Mouse (Mus musculus): ENCODE measurements around the gene Afmid. TPM values are rescaled to one million over a fixed set of nuclear protein-coding genes. Genes with fewer than 3 reads are reported as not detected.
"Not testable (repeated sequence)": the region's sequence is repeated elsewhere in the genome, so short reads cannot be mapped to it uniquely, and the experiment has no call there.

Gene Afmid
- polyA plus RNA-seq, 1 experiment from 2014 or later, result 7.1 TPM

DNA sequence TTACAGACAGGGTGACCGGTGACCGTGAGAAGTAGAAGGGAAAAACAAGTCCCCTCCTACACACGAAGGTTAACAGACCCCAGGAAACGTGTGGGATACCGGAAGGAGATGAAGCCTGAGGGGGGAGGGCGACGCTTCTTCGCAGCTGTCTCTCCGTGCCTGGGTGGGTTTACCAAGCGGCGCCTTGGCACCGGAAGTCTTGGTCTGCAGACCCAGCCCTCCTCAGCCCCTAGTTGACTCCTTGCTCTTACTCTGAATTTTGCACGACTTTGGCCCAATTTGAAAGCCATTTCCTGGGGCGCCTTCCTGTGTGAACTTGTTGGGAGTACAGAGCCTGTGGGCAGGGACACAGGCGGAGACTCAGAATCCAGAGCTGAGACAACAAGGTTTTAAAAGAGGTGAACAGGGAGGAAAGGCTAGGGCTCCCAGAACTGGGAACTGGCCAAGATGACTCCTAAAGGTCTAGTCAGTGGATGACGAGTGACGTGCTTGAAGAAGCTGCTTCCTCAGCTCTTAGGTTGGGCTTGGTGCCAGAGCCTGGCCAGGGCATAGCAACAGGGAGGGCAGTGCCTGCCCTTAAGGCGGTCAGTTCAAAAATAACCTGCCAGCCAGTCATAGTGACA lies 44.4 kb upstream of the Afmid start:
- DNase-seq (ENCODE audit: low spot score) (no peak), ATAC-seq (ENCODE audit: low FRiP score) (no peak)
- Histone ChIP-seq H3K27me3 (ENCODE audit: control insufficient read depth, insufficient read depth, low read length) (peaks cover 38% of the 10 kb centered on the region), H3K36me3 (replicated peaks; ENCODE audit: control insufficient read depth, insufficient read depth) (no peaks in the 10 kb centered on the region), H3K4me2 (replicated peaks) (peak overlapping the region; percentile 54), H3K9me3 (ENCODE audit: control insufficient read depth, low read length) (no peaks in the 10 kb centered on the region), H3K27ac (peak overlapping the region; percentile 12; the same call in 1 of the 2 replicates), H3K4me1 (replicated peaks; ENCODE audit: control insufficient read depth, insufficient read depth, low read length) (peaks cover 27% of the 10 kb centered on the region), H3K9ac (no peak overlapping the region), H3K4me3 (replicated peaks; ENCODE audit: low read length) (peak overlapping the region; percentile 24; the same call in 1 of the 2 replicates)
- WGBS, result 29% methylated on average over 18 of the region's 18 CpGs

DNA sequence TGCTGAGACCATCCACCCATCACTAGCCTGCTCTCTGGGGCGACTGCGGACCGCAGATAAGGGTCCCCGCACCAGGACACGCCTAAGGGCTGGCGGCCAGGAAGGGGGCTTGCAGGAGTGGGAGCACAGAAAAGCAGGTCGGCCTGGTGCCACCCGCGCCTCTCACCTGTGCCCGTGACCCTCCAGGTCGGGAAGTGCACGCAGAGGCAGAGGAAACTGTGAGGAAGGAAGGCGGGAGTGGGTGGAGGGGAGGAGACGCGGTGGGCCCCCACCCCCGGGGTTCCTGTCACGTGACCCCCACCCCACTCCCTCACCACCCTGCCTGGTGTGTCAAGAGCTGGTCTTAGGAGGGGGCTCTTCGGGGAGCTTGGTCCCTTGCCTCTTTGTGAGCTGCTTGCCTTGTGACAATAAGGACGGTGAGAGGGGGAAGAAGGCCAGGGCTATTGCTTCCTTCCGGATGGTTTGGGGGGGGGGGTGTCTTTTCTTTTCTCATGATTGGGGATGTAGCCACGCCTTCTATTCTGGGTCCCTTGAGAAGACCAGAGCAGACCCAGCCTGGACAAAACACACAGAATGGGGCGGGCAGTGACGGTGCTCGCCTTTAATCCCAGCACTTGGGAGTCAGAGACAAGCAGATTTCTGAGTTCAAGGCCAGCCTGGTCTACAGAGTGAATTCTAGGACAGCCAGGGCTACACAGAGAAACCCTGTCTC lies 43.6 kb upstream of the Afmid start, which contains the start of the genes Tmc8 and Tmc6:
Gene Tmc8, plus strand, starts transcription at position 84 of the 712 bp plus-strand sequence.
Gene Tmc6, minus strand, starts transcription at position 206 of the 712 bp plus-strand sequence.
- Histone ChIP-seq H3K4me1 (replicated peaks; ENCODE audit: control insufficient read depth, insufficient read depth, low read length) (peaks cover 27% of the 10 kb centered on the region), H3K9ac (peak within 1 kb of the TSS; percentile 24), H3K9me3 (ENCODE audit: control insufficient read depth, low read length) (no peaks in the 10 kb centered on the region), H3K36me3 (replicated peaks; ENCODE audit: control insufficient read depth, insufficient read depth) (no peaks in the 10 kb centered on the region), H3K4me3 (replicated peaks; ENCODE audit: low read length) (peak within 1 kb of the TSS; percentile 24), H3K27ac (peak within 1 kb of the TSS; percentile 12; the same call in 1 of the 2 replicates), H3K27me3 (ENCODE audit: control insufficient read depth, insufficient read depth, low read length) (peaks cover 38% of the 10 kb centered on the region), H3K4me2 (replicated peaks) (peak within 1 kb of the TSS; percentile 54)
- no peak for DNase-seq (ENCODE audit: low spot score)
- ATAC-seq (ENCODE audit: low FRiP score), result no peak
- WGBS, result 42% methylated on average over 24 of the region's 24 CpGs

DNA sequence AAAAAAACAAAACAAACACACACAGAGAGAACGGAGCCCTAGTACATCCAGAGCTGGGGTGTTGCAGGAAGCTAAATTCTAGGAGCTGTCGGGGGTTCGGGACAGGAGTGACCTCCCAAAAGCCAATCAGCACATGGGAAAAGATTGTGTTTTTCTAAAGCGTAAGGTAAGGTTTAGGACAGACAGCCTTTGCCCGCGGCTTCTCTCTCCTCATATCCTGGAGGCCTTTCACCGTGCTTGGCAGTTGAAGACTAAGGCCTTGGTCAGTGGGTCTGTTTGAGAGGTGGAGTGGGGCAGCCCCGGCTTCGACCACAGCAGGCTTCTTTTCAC lies 43.1 kb upstream of the Afmid start:
- H3K4me1 ChIP-seq (replicated peaks; ENCODE audit: control insufficient read depth, insufficient read depth, low read length), result peaks cover 27% of the 10 kb centered on the region
- 59% methylated on average over 9 of the region's 9 CpGs for WGBS

DNA sequence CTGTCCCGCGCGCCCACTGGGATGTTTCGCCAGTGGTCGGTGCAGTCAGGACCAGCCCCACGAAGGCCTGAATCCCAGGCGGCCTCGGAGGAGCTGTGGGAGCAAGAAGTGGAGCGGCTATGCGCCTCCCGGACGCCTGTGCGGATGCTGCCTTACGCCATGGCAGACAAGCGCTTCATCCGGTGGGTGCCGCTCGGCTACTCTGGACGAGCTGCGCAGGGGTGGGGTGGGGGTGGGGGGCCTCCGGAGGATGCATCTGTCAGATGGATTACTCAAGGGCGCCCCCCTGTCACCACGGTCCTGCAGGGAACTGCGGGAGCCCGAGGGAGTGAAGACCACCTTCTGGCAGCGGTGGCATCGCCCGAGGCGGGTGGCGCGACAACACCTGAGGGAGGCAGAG lies 42.6 kb upstream of the Afmid start:
- peaks cover 38% of the 10 kb centered on the region for H3K27me3 ChIP-seq (ENCODE audit: control insufficient read depth, insufficient read depth, low read length)
- ATAC-seq (ENCODE audit: low FRiP score) (no peak), DNase-seq (ENCODE audit: low spot score) (peak; percentile 64)
- H3K9ac ChIP-seq, result peak overlapping the region; percentile 24
- no peaks in the 10 kb centered on the region for H3K9me3 ChIP-seq (ENCODE audit: control insufficient read depth, low read length)
- 6% methylated on average over 28 of the region's 31 CpGs for WGBS
- H3K36me3 ChIP-seq (replicated peaks; ENCODE audit: control insufficient read depth, insufficient read depth), result no peaks in the 10 kb centered on the region
- peak overlapping the region; percentile 19 for H3K4me3 ChIP-seq (replicated peaks; ENCODE audit: low read length)
- H3K4me1 ChIP-seq (replicated peaks; ENCODE audit: control insufficient read depth, insufficient read depth, low read length), result peaks cover 27% of the 10 kb centered on the region
- H3K4me2 ChIP-seq (replicated peaks), result peak overlapping the region; percentile 51
- H3K27ac ChIP-seq, result no peak overlapping the region

More for the DNA sequence above, 43.1 kb upstream of the Afmid start:
- H3K36me3 ChIP-seq (replicated peaks; ENCODE audit: control insufficient read depth, insufficient read depth), result no peaks in the 10 kb centered on the region
- H3K4me2 ChIP-seq (replicated peaks), result peak overlapping the region; percentile 51
- H3K27me3 ChIP-seq (ENCODE audit: control insufficient read depth, insufficient read depth, low read length), result peaks cover 38% of the 10 kb centered on the region
- no peak for ATAC-seq (ENCODE audit: low FRiP score)
- no peaks in the 10 kb centered on the region for H3K9me3 ChIP-seq (ENCODE audit: control insufficient read depth, low read length)
- peak overlapping the region; percentile 19 for H3K4me3 ChIP-seq (replicated peaks; ENCODE audit: low read length)
- H3K9ac ChIP-seq, result peak overlapping the region; percentile 24
- DNase-seq (ENCODE audit: low spot score), result no peak
- no peak overlapping the region for H3K27ac ChIP-seq

DNA sequence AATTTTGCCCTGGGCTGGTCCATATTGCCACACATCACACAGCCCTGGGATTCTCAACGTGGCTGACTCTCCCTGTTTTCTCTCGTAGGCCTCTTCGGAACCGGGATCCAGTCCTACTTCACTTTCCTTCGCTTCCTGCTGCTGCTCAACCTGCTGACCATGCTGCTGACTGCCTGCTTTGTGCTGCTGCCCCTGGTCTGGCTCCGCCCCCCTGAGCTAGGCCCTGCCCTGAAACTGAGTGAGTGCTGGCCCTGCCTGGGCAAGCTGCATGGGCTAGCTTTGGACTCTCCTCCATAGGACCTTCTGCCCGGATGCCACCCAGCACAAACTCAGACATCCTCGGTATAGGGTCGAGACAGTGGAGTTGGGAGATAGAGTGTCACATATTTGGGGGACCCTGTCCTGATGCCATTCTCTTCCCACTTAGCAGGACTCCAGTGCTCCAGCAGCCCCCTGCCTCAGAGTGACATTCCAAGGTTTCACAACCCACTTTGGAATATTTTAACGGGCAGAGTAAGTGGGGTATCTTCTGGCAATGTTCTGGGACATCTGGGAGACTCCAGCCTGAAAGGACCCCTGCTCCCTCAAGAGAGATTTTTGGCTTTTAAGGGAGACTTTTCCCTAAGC lies 41.9 kb upstream of the Afmid start:
- Histone ChIP-seq H3K9me3 (ENCODE audit: control insufficient read depth, low read length) (no peaks in the 10 kb centered on the region), H3K36me3 (replicated peaks; ENCODE audit: control insufficient read depth, insufficient read depth) (no peaks in the 10 kb centered on the region), H3K27me3 (ENCODE audit: control insufficient read depth, insufficient read depth, low read length) (peaks cover 38% of the 10 kb centered on the region), H3K9ac (peak overlapping the region; percentile 24), H3K4me2 (replicated peaks) (peak overlapping the region; percentile 51), H3K27ac (no peak overlapping the region), H3K4me1 (replicated peaks; ENCODE audit: control insufficient read depth, insufficient read depth, low read length) (peaks cover 27% of the 10 kb centered on the region), H3K4me3 (replicated peaks; ENCODE audit: low read length) (peak overlapping the region; percentile 19; the same call in 1 of the 2 replicates)
- no peak for ATAC-seq (ENCODE audit: low FRiP score)
- no peak for DNase-seq (ENCODE audit: low spot score)
- WGBS, result 36% methylated on average over 10 of the region's 10 CpGs

DNA sequence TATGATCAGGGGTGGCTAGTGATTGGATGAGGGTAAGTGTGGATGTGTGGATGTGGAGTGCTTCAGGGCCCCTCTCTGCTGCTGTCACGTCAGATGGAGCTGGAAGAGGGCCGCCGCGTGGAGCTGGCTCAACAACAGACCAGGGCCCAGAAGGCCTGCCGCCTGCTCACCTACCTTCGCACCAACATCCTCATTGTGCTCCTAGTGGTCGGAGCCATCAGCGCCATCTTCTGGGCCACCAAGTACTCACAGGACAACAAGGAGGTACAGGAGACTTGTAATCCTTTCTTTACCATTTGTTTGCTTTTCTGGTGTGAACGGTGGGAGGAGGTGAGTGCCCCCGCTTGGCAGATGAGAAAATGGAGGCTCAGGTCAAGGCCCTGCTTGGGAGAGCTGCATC lies 39.4 kb upstream of the Afmid start:
- Histone ChIP-seq H3K27me3 (ENCODE audit: control insufficient read depth, insufficient read depth, low read length) (peaks cover 32% of the 10 kb centered on the region), H3K9ac (no peak overlapping the region), H3K9me3 (ENCODE audit: control insufficient read depth, low read length) (no peaks in the 10 kb centered on the region), H3K4me2 (replicated peaks) (no peak overlapping the region), H3K36me3 (replicated peaks; ENCODE audit: control insufficient read depth, insufficient read depth) (no peaks in the 10 kb centered on the region), H3K4me3 (replicated peaks; ENCODE audit: low read length) (no peak overlapping the region), H3K27ac (no peak overlapping the region), H3K4me1 (replicated peaks; ENCODE audit: control insufficient read depth, insufficient read depth, low read length) (0 out of 2 replicates have a peak, but pooled peaks cover 7% of the 10 kb centered on the region)
- WGBS, result 4% methylated on average over 10 of the region's 10 CpGs
- DNase-seq (ENCODE audit: low spot score) (no peak), ATAC-seq (ENCODE audit: low FRiP score) (no peak)

DNA sequence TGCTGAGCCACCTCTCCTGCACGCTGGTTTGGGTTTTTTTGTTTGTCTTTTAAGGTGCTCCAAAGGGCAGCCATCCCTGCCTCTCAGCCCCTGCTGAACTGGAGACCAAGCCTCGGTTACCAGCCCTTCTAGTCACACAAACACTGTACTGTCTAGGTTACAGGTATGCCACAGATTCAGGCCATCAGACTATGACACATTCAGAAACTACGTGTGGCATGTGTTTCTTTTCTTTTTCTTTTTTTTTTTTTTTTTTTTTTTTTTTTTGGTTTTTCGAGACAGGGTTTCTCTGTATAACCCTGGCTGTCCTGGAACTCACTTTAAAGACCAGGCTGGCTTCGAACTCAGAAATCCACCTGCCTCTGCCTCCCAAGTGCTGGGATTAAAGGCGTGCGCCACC lies 37.2 kb upstream of the Afmid start:
- H3K4me3 ChIP-seq (replicated peaks; ENCODE audit: low read length); H3K36me3 ChIP-seq (replicated peaks; ENCODE audit: control insufficient read depth, insufficient read depth); H3K27ac ChIP-seq; ATAC-seq (ENCODE audit: low FRiP score); H3K9ac ChIP-seq; H3K9me3 ChIP-seq (ENCODE audit: control insufficient read depth, low read length); H3K4me2 ChIP-seq (replicated peaks); H3K4me1 ChIP-seq (replicated peaks; ENCODE audit: control insufficient read depth, insufficient read depth, low read length); DNase-seq (ENCODE audit: low spot score): not testable (repeated sequence)
- H3K27me3 ChIP-seq (ENCODE audit: control insufficient read depth, insufficient read depth, low read length), result peaks cover 19% of the 10 kb centered on the region
- 79% methylated on average over 7 of the region's 7 CpGs for WGBS

DNA sequence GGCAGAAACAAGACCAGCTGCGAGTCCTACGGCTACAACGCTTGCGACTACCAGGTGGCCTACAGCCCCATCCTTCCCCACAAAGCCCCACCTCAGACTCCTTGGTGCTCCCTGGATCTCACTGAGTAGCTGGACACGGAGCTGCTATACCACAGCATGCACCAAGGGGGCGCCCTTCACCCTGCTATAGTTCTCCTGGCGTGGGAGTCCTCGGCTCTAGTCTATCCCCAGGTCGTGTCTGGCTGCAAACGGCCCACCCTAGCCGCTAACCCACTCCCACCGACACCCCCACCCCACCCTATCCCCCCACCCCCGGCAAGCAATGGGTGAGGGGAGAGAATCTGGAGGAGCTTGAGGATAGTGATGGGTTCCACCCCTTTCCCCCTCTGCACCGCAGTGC lies 35.4 kb upstream of the Afmid start:
- Histone ChIP-seq H3K4me3 (replicated peaks; ENCODE audit: low read length) (no peak overlapping the region), H3K9me3 (ENCODE audit: control insufficient read depth, low read length) (no peaks in the 10 kb centered on the region), H3K9ac (no peak overlapping the region), H3K4me1 (replicated peaks; ENCODE audit: control insufficient read depth, insufficient read depth, low read length) (no peaks in the 10 kb centered on the region), H3K27ac (no peak overlapping the region), H3K27me3 (ENCODE audit: control insufficient read depth, insufficient read depth, low read length) (peaks cover 9% of the 10 kb centered on the region), H3K36me3 (replicated peaks; ENCODE audit: control insufficient read depth, insufficient read depth) (no peaks in the 10 kb centered on the region), H3K4me2 (replicated peaks) (peak overlapping the region; percentile 19)
- peak; percentile 64 for DNase-seq (ENCODE audit: low spot score)
- 13% methylated on average over 14 of the region's 14 CpGs for WGBS
- ATAC-seq (ENCODE audit: low FRiP score), result no peak

DNA sequence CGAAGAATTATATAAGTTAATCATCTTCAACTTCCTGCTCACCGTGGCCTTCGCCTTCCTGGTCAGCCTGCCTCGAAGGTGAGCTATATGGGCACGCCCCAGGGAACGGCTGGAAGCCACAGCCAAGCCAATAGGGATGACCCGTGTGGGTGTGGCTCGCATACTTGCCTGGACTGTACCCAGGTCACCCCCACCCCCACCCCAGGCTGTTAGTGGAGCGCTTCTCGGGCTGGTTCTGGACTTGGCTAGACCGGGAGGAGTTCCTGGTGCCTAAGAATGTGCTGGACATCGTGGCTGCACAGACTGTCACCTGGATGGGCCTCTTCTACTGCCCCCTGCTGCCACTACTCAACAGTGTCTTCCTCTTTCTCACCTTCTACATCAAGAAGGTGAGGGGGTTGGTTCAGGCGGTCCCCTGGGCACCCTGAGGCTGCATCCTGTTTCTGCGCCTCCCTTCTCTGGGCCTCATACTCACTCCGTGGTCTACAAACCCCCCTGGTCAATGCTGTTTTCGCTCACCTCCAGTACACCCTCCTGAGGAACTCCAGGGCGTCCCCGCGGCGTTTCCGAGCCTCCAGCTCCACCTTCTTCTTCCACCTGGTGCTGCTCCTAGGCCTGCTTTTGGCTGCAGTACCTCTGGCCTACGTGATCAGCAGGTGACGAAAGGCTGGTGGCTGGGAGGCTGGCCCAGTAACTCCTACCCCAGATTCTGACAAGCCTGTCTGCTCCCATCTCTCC lies 34.9 kb upstream of the Afmid start:
- Histone ChIP-seq H3K27me3 (ENCODE audit: control insufficient read depth, insufficient read depth, low read length) (peaks cover 9% of the 10 kb centered on the region), H3K9ac (no peak overlapping the region), H3K4me1 (replicated peaks; ENCODE audit: control insufficient read depth, insufficient read depth, low read length) (no peaks in the 10 kb centered on the region), H3K9me3 (ENCODE audit: control insufficient read depth, low read length) (no peaks in the 10 kb centered on the region), H3K4me3 (replicated peaks; ENCODE audit: low read length) (no peak overlapping the region), H3K36me3 (replicated peaks; ENCODE audit: control insufficient read depth, insufficient read depth) (no peaks in the 10 kb centered on the region), H3K4me2 (replicated peaks) (peak overlapping the region; percentile 19), H3K27ac (no peak overlapping the region)
- DNase-seq (ENCODE audit: low spot score) (no peak), ATAC-seq (ENCODE audit: low FRiP score) (no peak)
- WGBS, result 36% methylated on average over 23 of the region's 23 CpGs

All from hindbrain, embryonic 14.5 days (tissue).